ENCODE assay signal across 22 mouse cellular contexts in genomic region chr19:10433225-10433624, GRCm38 (mm10). TPM values are rescaled to one million over a fixed set of nuclear protein-coding genes. Genes with fewer than 3 reads are reported as not detected.
DNase-seq lines count a peak whose midpoint lies in the region; ATAC-seq and TF ChIP-seq lines count a peak whose summit lies in the region.
"Had no signal": no experiment of that assay in that cellular context is flagged by ENCODE, and none has a peak within 500 bp of the region (broad histone marks: within the 10 kb centered on the region; RNA-seq: fewer than 3 reads in every experiment).

No protein-coding gene starts in this region.

- no peak overlapping the region for H3K4me3 ChIP-seq in forebrain, embryonic 10.5 days
- no peak overlapping the region for H3K4me3 ChIP-seq in forebrain, embryonic 13.5 days
- no peak overlapping the region for H3K4me3 ChIP-seq in left cerebral cortex, adult 2 months
- H3K4me3 ChIP-seq in heart, embryonic 15.5 days = no peak overlapping the region
- no peak overlapping the region for H3K4me3 ChIP-seq in forebrain, embryonic 14.5 days (ENCODE audit: low read depth, low read length)
- H3K4me3 ChIP-seq: embryonic facial prominence, embryonic 12.5 days; forebrain, embryonic 12.5 days; hindbrain, embryonic 13.5 days; neural tube, embryonic 12.5 days had no signal

- DNase-seq in forebrain, embryonic 10.5 days (ENCODE audit: extremely low spot score, low spot score) = no peak
- no peak for DNase-seq in left cerebral cortex, adult 2 months (ENCODE audit: extremely low spot score in 1 of 2, low spot score in 2 of 2)
- no peak for DNase-seq in left cerebral cortex, postnatal 36 days (ENCODE audit: low spot score in 2 of 2)
- peak; percentile 44 to 54 for DNase-seq in heart, adult 9 months (ENCODE audit: low spot score in 2 of 2)
- no peak for DNase-seq in forebrain, embryonic 14.5 days (ENCODE audit: low spot score)
- no peak for DNase-seq in frontal cortex, postnatal 36 days (ENCODE audit: low spot score in 2 of 2)
- DNase-seq: adrenal gland, postnatal 25 days; kidney, adult 11 months; lung, postnatal 4 days; spleen, adult 18-20 months; thymus, postnatal 4 days had no signal

- H3K4me1 ChIP-seq in forebrain, embryonic 10.5 days = peaks cover 21% of the 10 kb centered on the region
- H3K4me1 ChIP-seq in forebrain, embryonic 13.5 days = peaks cover 26% of the 10 kb centered on the region
- H3K4me1 ChIP-seq in heart, embryonic 15.5 days (replicated peaks) = peaks cover 42% of the 10 kb centered on the region
- no peaks in the 10 kb centered on the region; the same call in 1 of the 2 replicates for H3K4me1 ChIP-seq in forebrain, embryonic 14.5 days (ENCODE audit: control insufficient read depth, insufficient read depth, low read length)

- peaks cover 26% of the 10 kb centered on the region; the same call in 1 of the 2 replicates for H3K27me3 ChIP-seq in forebrain, embryonic 10.5 days (ENCODE audit: poor library complexity, severe bottlenecking)
- H3K27me3 ChIP-seq in forebrain, embryonic 13.5 days = no peaks in the 10 kb centered on the region
- H3K27me3 ChIP-seq in heart, embryonic 15.5 days = peaks cover 4% of the 10 kb centered on the region; the same call in 1 of the 2 replicates
- no peaks in the 10 kb centered on the region for H3K27me3 ChIP-seq in forebrain, embryonic 14.5 days (replicated peaks; ENCODE audit: control insufficient read depth, insufficient read depth, low read length)

- 0 out of 2 replicates have a peak overlapping the region, but pooled peaks have one; percentile 21 for H3K27ac ChIP-seq in forebrain, embryonic 10.5 days
- H3K27ac ChIP-seq in forebrain, embryonic 13.5 days = no peak overlapping the region
- peak overlapping the region; percentile 81 for H3K27ac ChIP-seq in left cerebral cortex, adult 2 months
- peak overlapping the region; percentile 66 for H3K27ac ChIP-seq in heart, embryonic 15.5 days
- no peak overlapping the region for H3K27ac ChIP-seq in forebrain, embryonic 14.5 days (ENCODE audit: low read depth, low read length)
- H3K27ac ChIP-seq: embryonic facial prominence, embryonic 12.5 days; forebrain, embryonic 12.5 days; hindbrain, embryonic 13.5 days; kidney, postnatal 0 days; neural tube, embryonic 12.5 days had no signal

- H3K9ac ChIP-seq in forebrain, embryonic 13.5 days = no peak overlapping the region
- peak overlapping the region; percentile 5; the same call in 1 of the 2 replicates for H3K9ac ChIP-seq in heart, embryonic 15.5 days
- H3K9ac ChIP-seq in forebrain, embryonic 14.5 days (ENCODE audit: low read length) = no peak overlapping the region
- H3K9ac ChIP-seq: embryonic facial prominence, embryonic 12.5 days; forebrain, embryonic 12.5 days; hindbrain, embryonic 13.5 days; neural tube, embryonic 12.5 days had no signal

- no peaks in the 10 kb centered on the region for H3K9me3 ChIP-seq in forebrain, embryonic 10.5 days
- H3K9me3 ChIP-seq in forebrain, embryonic 13.5 days (replicated peaks) = no peaks in the 10 kb centered on the region
- no peaks in the 10 kb centered on the region for H3K9me3 ChIP-seq in heart, embryonic 15.5 days (replicated peaks)
- H3K9me3 ChIP-seq in forebrain, embryonic 14.5 days (replicated peaks; ENCODE audit: control insufficient read depth, low read length) = no peaks in the 10 kb centered on the region
- H3K9me3 ChIP-seq: embryonic facial prominence, embryonic 12.5 days; forebrain, embryonic 12.5 days; hindbrain, embryonic 13.5 days; neural tube, embryonic 12.5 days had no signal

- no peak overlapping the region for H3K4me2 ChIP-seq in forebrain, embryonic 13.5 days
- 0 out of 2 replicates have a peak overlapping the region, but pooled peaks have one; percentile 0 for H3K4me2 ChIP-seq in heart, embryonic 15.5 days
- no peak overlapping the region for H3K4me2 ChIP-seq in forebrain, embryonic 14.5 days (ENCODE audit: low read length)
- H3K4me2 ChIP-seq: embryonic facial prominence, embryonic 12.5 days; forebrain, embryonic 12.5 days; hindbrain, embryonic 13.5 days; midbrain, embryonic 11.5 days; neural tube, embryonic 12.5 days had no signal

- ATAC-seq in forebrain, embryonic 13.5 days = no peak
- no peak for ATAC-seq in heart, embryonic 15.5 days (replicated peaks; ENCODE audit: insufficient number of reproducible peaks, insufficient read depth, low FRiP score, low read depth)
- ATAC-seq in forebrain, embryonic 14.5 days = no peak

- intact Hi-C loops in left cerebral cortex, adult 2 months (cut with DNase I) = no loop called here
- intact Hi-C loops in left cerebral cortex, postnatal 36 days (cut with DNase I) = loop anchor here (5.0 kb wide), 1 partner anchor 36 kb away; no protein-coding TSS in a partner anchor

- 82% methylated on average over 7 of the region's 7 CpGs for WGBS in forebrain, embryonic 10.5 days
- WGBS in forebrain, embryonic 13.5 days = 71% methylated on average over 7 of the region's 7 CpGs
- WGBS in heart, embryonic 15.5 days = 41% methylated on average over 7 of the region's 7 CpGs
- WGBS in forebrain, embryonic 14.5 days = 76% methylated on average over 7 of the region's 7 CpGs

- no peak for TF ChIP-seq CTCF in left cerebral cortex, adult 2 months (IDR thresholded peaks at IDR 0.05)

- H3K36me3 ChIP-seq in forebrain, embryonic 10.5 days (replicated peaks) = no peaks in the 10 kb centered on the region
- H3K36me3 ChIP-seq in forebrain, embryonic 13.5 days (ENCODE audit: poor library complexity, severe bottlenecking) = no peaks in the 10 kb centered on the region
- no peaks in the 10 kb centered on the region for H3K36me3 ChIP-seq in heart, embryonic 15.5 days
- H3K36me3 ChIP-seq in forebrain, embryonic 14.5 days (ENCODE audit: control insufficient read depth, insufficient read depth, low read length) = no peaks in the 10 kb centered on the region
- H3K36me3 ChIP-seq: embryonic facial prominence, embryonic 12.5 days; forebrain, embryonic 12.5 days; hindbrain, embryonic 13.5 days; neural tube, embryonic 12.5 days had no signal

RNA-seq across cellular contexts. Expression of gene Lrrc10b, which starts 24.0 kb away (rescaled TPM):
- polyA plus RNA-seq in forebrain, embryonic 10.5 days (2016; fragmentation: Nextera tagmentation; extraction: Ambion mirVana) = 0.44 and 0.45 TPM in 2 replicates
- 0.25 and 0.40 TPM in 2 replicates for polyA plus RNA-seq in forebrain, embryonic 13.5 days (2015; fragmentation: Nextera tagmentation; extraction: Ambion mirVana)
- total RNA-seq in left cerebral cortex, adult 2 months (2021) = 10 to 100 TPM in 1 of 2 experiments, 1 to 10 TPM in 1; 6.9 to 15.8 TPM
- 10 to 100 TPM; 16.3 to 21.2 TPM for total RNA-seq in left cerebral cortex, postnatal 36 days (2021)
- 0.13 and 0.23 TPM in 2 replicates for polyA plus RNA-seq in heart, embryonic 15.5 days (2015; fragmentation: Nextera tagmentation; extraction: Ambion mirVana)
- polyA plus RNA-seq in forebrain, embryonic 14.5 days (2014; fragmentation: Nextera tagmentation; extraction: Ambion mirVana) = 0.49 and 0.76 TPM in 2 replicates
- total RNA-seq: liver, adult 2 months had no signal
- polyA plus RNA-seq: limb, embryonic 11.5 days; liver, adult 2 months; liver, embryonic 16.5 days had no signal

RNA-seq across cellular contexts. Expression of gene Syt7, which starts 44.3 kb away (rescaled TPM):
- polyA plus RNA-seq in forebrain, embryonic 10.5 days (2016; fragmentation: Nextera tagmentation; extraction: Ambion mirVana) = 0.77 and 2.6 TPM in 2 replicates
- polyA plus RNA-seq in forebrain, embryonic 13.5 days (2015; fragmentation: Nextera tagmentation; extraction: Ambion mirVana) = 4.4 and 5.0 TPM in 2 replicates
- 100 to 1,000 TPM; 326 to 329 TPM for total RNA-seq in left cerebral cortex, adult 2 months (2021)
- 100 to 1,000 TPM; 331 to 365 TPM for total RNA-seq in left cerebral cortex, postnatal 36 days (2021)
- polyA plus RNA-seq in heart, embryonic 15.5 days (2015; fragmentation: Nextera tagmentation; extraction: Ambion mirVana) = 0.48 and 0.94 TPM in 2 replicates
- 5.8 and 6.1 TPM in 2 replicates for polyA plus RNA-seq in forebrain, embryonic 14.5 days (2014; fragmentation: Nextera tagmentation; extraction: Ambion mirVana)

RNA-seq across cellular contexts. Expression of gene Ppp1r32, which starts 49.5 kb away (rescaled TPM):
- 0.16 and 0.24 TPM in 2 replicates for polyA plus RNA-seq in forebrain, embryonic 10.5 days (2016; fragmentation: Nextera tagmentation; extraction: Ambion mirVana)
- polyA plus RNA-seq in forebrain, embryonic 13.5 days (2015; fragmentation: Nextera tagmentation; extraction: Ambion mirVana) = 1.5 and 1.9 TPM in 2 replicates
- 1 to 10 TPM in 1 of 2 experiments, under 1 TPM in 1; 0.61 to 1.3 TPM for total RNA-seq in left cerebral cortex, adult 2 months (2021)
- 1 to 10 TPM in 1 of 2 experiments, under 1 TPM in 1; 0.86 to 1.2 TPM for total RNA-seq in left cerebral cortex, postnatal 36 days (2021)
- polyA plus RNA-seq in heart, embryonic 15.5 days (2015; fragmentation: Nextera tagmentation; extraction: Ambion mirVana) = 0.13 TPM in 1 of 2 replicates, not detected in the other
- polyA plus RNA-seq in forebrain, embryonic 14.5 days (2014; fragmentation: Nextera tagmentation; extraction: Ambion mirVana) = 2.5 and 2.6 TPM in 2 replicates
- total RNA-seq: liver, adult 2 months had no signal
- polyA plus RNA-seq: kidney, postnatal 0 days; limb, embryonic 11.5 days; liver, embryonic 16.5 days; neural tube, embryonic 12.5 days had no signal

Comparison
In these comparisons a context has a peak if more than half of its experiments do, and no peak if none do; other contexts are left out.
1. H3K27ac ChIP-seq: peak in forebrain, embryonic 10.5 days (single experiment), left cerebral cortex, adult 2 months (single experiment) and heart, embryonic 15.5 days (single experiment); none in forebrain, embryonic 13.5 days (single experiment) and forebrain, embryonic 14.5 days (single experiment).
2. DNase-seq: peak in heart, adult 9 months (2 of 2); none in forebrain, embryonic 10.5 days (single experiment), left cerebral cortex, adult 2 months (0 of 2), left cerebral cortex, postnatal 36 days (0 of 2), forebrain, embryonic 14.5 days (single experiment) and frontal cortex, postnatal 36 days (0 of 2).